Mouse (Mus musculus) forebrain, embryonic 14.5 days (tissue): ENCODE results near the gene Lgals7. TPM values are rescaled to one million over a fixed set of nuclear protein-coding genes. Genes with fewer than 3 reads are reported as not detected.
A peak's percentile ranks its signal among the peaks of the same experiment; 100 is the strongest.

Experiments used
- ATAC-seq: fragments of 200-750 bp; cut with Nextera tagmentation; 2 replicates; pipeline ENCODE4 v1.8.0; 2017; ENCODE audit warnings: mild to moderate bottlenecking, moderate library complexity
- DNase-seq: peaks from one replicate; pipeline ENCODE4 v3.0.0-alpha.2; 2015; ENCODE audit warnings: low spot score
- H3K27ac ChIP-seq: fragments of 300-500 bp; sonication (generic); 2 replicates; pipeline ENCODE4 v1.5.1; 2014; ENCODE audit warnings: low read depth, mild to moderate bottlenecking, control low read depth, low read length, moderate library complexity
- H3K27me3 ChIP-seq: fragments of 300-500 bp; sonication (generic); replicated peaks from 2 replicates; pipeline ENCODE4 v1.6.1; 2014; ENCODE audit warnings: low read length, control low read depth, mixed read lengths; ENCODE audit not compliant: control insufficient read depth, insufficient read depth
- H3K36me3 ChIP-seq: fragments of 300-500 bp; sonication (generic); 2 replicates; pipeline ENCODE4 v1.6.1; 2014; ENCODE audit warnings: low read length, control low read depth; ENCODE audit not compliant: control insufficient read depth, insufficient read depth
- H3K4me1 ChIP-seq: fragments of 300-500 bp; sonication (generic); 2 replicates; pipeline ENCODE4 v1.6.1; 2014; ENCODE audit warnings: antibody characterized with exemption, low read length, control low read depth; ENCODE audit not compliant: control insufficient read depth, insufficient read depth
- H3K4me2 ChIP-seq: fragments of 300-500 bp; sonication (generic); 2 replicates; pipeline ENCODE4 v1.6.1; 2014; ENCODE audit warnings: mild to moderate bottlenecking, control low read depth, low read length
- H3K4me3 ChIP-seq: fragments of 300-500 bp; sonication (generic); 2 replicates; pipeline ENCODE4 v1.5.1; 2014; ENCODE audit warnings: low read depth, low read length, control low read depth
- H3K9ac ChIP-seq: fragments of 300-500 bp; sonication (generic); 2 replicates; pipeline ENCODE4 v1.6.1; 2014; ENCODE audit warnings: mild to moderate bottlenecking, low read length, control low read depth, moderate library complexity
- H3K9me3 ChIP-seq: fragments of 300-500 bp; sonication (generic); replicated peaks from 2 replicates; pipeline ENCODE4 v1.6.1; 2016; ENCODE audit warnings: low read length, control low read depth, mixed read lengths; ENCODE audit not compliant: control insufficient read depth
- WGBS: fragments of 180-500 bp; shearing (Covaris S2); extraction: QIAGEN DNeasy Blood & Tissue Kit; methylation state at CpG from one replicate; pipeline ENCODE4 v1.1.7; 2014; 5-methylcytosine and 5-hydroxymethylcytosine counted together
- polyA plus RNA-seq: library from polyadenylated mRNA; unstranded; fragments of >200 nt; fragmentation: Nextera tagmentation; extraction: Ambion mirVana; gene quantifications from 2 replicates; pipeline ENCODE4 v1.2.1, GENCODE M21; 2014

Lgals7 gene
- polyA plus RNA-seq, 1 experiment from 2014 or later: 4.2 TPM

DNA sequence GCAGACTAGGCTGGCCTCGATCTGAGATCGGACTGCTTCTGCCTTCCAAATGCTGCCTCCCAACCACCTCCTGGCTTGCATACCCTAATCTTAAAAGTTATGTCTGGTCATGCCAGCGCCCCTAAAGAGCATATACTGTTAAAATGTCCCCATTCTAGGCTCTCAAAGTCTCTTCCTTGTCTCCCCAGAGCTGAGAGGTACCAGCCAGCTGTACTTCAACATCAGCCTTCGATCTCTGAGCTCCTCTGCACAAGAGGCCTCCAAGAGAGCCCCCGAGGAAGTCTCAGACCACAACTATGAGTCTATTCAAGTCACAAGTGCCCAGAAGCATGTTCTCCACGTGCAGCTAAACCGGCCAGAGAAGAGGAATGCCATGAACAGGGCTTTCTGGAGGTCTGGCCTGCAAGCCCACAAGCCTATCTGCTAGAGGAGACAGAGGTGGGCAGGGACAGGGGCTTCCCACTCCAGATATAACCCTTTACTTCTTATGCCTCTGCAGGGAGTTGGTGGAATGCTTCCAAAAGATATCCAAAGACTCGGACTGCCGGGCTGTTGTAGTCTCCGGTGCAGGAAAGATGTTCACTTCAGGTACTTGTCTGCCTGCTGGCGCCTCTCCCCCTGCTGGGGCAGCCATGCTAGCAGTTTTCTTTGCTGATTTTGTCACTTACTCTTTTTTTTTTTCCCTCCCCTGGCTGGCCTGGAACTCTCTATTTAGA is 37.8 kb upstream of the Lgals7 start:
- Histone ChIP-seq H3K9ac (peak overlapping the region; percentile 66), H3K4me3 (peak overlapping the region; percentile 39), H3K4me2 (peak overlapping the region; percentile 69), H3K27me3 (no peaks in the 10 kb centered on the region), H3K4me1 (peaks cover 9% of the 10 kb centered on the region), H3K27ac (peak overlapping the region; percentile 21; the same call in 1 of the 2 replicates), H3K9me3 (no peaks in the 10 kb centered on the region), H3K36me3 (peaks cover 38% of the 10 kb centered on the region)
- WGBS: 61% methylated on average over 11 of the region's 11 CpGs
- DNase-seq: no peak
- ATAC-seq: no peak

DNA sequence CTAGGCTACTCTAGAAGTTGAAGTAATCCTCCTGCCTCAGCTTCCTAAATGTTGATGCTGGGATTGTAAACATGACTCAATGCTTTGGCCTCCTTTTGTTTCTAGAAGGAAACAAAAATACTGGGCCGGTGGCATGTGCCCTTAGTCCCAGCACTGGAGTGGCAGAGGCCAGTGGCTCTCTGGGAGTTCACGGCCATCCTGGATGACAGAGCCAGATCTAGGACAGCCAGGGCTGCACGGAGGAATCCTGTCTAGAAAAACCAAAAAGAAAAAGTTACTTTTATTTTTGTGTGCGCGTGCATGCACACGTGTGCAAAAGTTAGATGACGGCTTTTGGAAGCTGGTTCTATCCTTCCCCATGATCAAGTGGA is 37.3 kb upstream of the Lgals7 start:
- H3K27me3 ChIP-seq: no peaks in the 10 kb centered on the region
- H3K4me1 ChIP-seq: peaks cover 9% of the 10 kb centered on the region
- no peak overlapping the region for H3K9ac ChIP-seq
- ATAC-seq: no peak
- H3K27ac ChIP-seq: no peak overlapping the region
- 92% methylated on average over 7 of the region's 7 CpGs for WGBS
- no peak overlapping the region for H3K4me3 ChIP-seq
- H3K4me2 ChIP-seq: no peak overlapping the region
- DNase-seq: no peak
- H3K9me3 ChIP-seq: no peaks in the 10 kb centered on the region
- peaks cover 35% of the 10 kb centered on the region for H3K36me3 ChIP-seq

- H3K9ac ChIP-seq: no peak overlapping the region
- no peak overlapping the region for H3K4me2 ChIP-seq
- 42% methylated on average over 3 of the region's 3 CpGs for WGBS
- H3K36me3 ChIP-seq: peaks cover 33% of the 10 kb centered on the region
- H3K27ac ChIP-seq: no peak overlapping the region
- no peak overlapping the region for H3K4me3 ChIP-seq
- H3K4me1 ChIP-seq: peaks cover 9% of the 10 kb centered on the region
- no peaks in the 10 kb centered on the region for H3K9me3 ChIP-seq
- H3K27me3 ChIP-seq: no peaks in the 10 kb centered on the region
- ATAC-seq (no peak), DNase-seq (peak; percentile 83)
Measured at GRCm38 (mm10) chr7:28827338-28827737, 36.3 kb upstream of the Lgals7 start.

DNA sequence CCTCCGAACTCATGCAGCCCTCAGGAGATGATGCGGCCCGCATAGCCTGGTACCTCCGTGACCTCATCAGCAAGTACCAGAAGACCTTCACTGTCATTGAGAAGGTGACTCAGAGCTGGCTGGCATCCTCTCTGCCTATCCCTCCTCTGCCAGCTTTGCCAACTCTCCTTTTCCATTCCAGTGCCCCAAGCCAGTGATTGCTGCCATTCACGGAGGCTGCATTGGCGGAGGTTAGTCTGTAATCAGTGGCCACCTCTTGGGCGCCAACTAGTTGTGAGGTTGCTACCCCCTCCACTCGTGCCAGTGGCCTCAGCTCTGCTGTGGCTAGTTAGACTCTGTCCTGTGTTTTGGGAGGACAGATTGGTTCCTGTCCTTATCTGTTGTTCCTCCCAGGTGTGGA is 33.8 kb upstream of the Lgals7 start:
- DNase-seq (no peak), ATAC-seq (no peak)
- Histone ChIP-seq H3K9me3 (no peaks in the 10 kb centered on the region), H3K36me3 (peaks cover 21% of the 10 kb centered on the region; the same call in 1 of the 2 replicates), H3K4me3 (no peak overlapping the region), H3K4me2 (no peak overlapping the region), H3K4me1 (peaks cover 5% of the 10 kb centered on the region; the same call in 1 of the 2 replicates), H3K27me3 (no peaks in the 10 kb centered on the region), H3K9ac (no peak overlapping the region), H3K27ac (no peak overlapping the region)
- 95% methylated on average over 8 of the region's 8 CpGs for WGBS

GRCm38 (mm10) chr7:28830981-28831380 is 32.7 kb upstream of the Lgals7 start:
- H3K9ac ChIP-seq: no peak overlapping the region
- no peaks in the 10 kb centered on the region for H3K9me3 ChIP-seq
- ATAC-seq (no peak), DNase-seq (no peak)
- no peak overlapping the region for H3K27ac ChIP-seq
- H3K4me1 ChIP-seq: no peaks in the 10 kb centered on the region
- H3K4me3 ChIP-seq: no peak overlapping the region
- 93% methylated on average over 5 of the region's 5 CpGs for WGBS
- no peak overlapping the region for H3K4me2 ChIP-seq
- no peaks in the 10 kb centered on the region for H3K27me3 ChIP-seq
- H3K36me3 ChIP-seq: peaks cover 21% of the 10 kb centered on the region; the same call in 1 of the 2 replicates

- no peaks in the 10 kb centered on the region for H3K9me3 ChIP-seq
- H3K4me1 ChIP-seq: no peaks in the 10 kb centered on the region
- 93% methylated on average over 17 of the region's 17 CpGs for WGBS
- no peaks in the 10 kb centered on the region for H3K27me3 ChIP-seq
- no peak overlapping the region for H3K4me2 ChIP-seq
- DNase-seq (no peak), ATAC-seq (no peak)
- H3K27ac ChIP-seq: no peak overlapping the region
- no peak overlapping the region for H3K4me3 ChIP-seq
- H3K9ac ChIP-seq: no peak overlapping the region
- peaks cover 21% of the 10 kb centered on the region; the same call in 1 of the 2 replicates for H3K36me3 ChIP-seq
Measured at GRCm38 (mm10) chr7:28831411-28832125, 32.1 kb upstream of the Lgals7 start.

- Histone ChIP-seq H3K9ac (no peak overlapping the region), H3K9me3 (no peaks in the 10 kb centered on the region), H3K4me2 (no peak overlapping the region), H3K27me3 (no peaks in the 10 kb centered on the region), H3K4me1 (no peaks in the 10 kb centered on the region), H3K4me3 (no peak overlapping the region), H3K36me3 (peaks cover 21% of the 10 kb centered on the region; the same call in 1 of the 2 replicates), H3K27ac (no peak overlapping the region)
- DNase-seq: no peak
- no peak for ATAC-seq
- 77% methylated on average over 6 of the region's 6 CpGs for WGBS
Measured at GRCm38 (mm10) chr7:28832137-28832536, 31.5 kb upstream of the Lgals7 start.

- DNase-seq (no peak), ATAC-seq (no peak)
- Histone ChIP-seq H3K9ac (no peak within 1 kb of the TSS), H3K4me3 (no peak within 1 kb of the TSS), H3K9me3 (no peaks in the 10 kb centered on the region), H3K4me1 (no peaks in the 10 kb centered on the region), H3K36me3 (peaks cover 21% of the 10 kb centered on the region; the same call in 1 of the 2 replicates), H3K27ac (no peak within 1 kb of the TSS), H3K27me3 (no peaks in the 10 kb centered on the region), H3K4me2 (no peak within 1 kb of the TSS)
- 89% methylated on average over 6 of the region's 6 CpGs for WGBS
Measured at GRCm38 (mm10) chr7:28833723-28834347, 29.8 kb upstream of the Lgals7 start, which contains the start of gene Lgals4. Lgals4 (plus strand) TSS chr7:28833854.
